Mouse (Mus musculus): ENCODE measurements at regions not wholly inside any gene's neighbourhood (a gene's known extent, or its start where the extent isn't known, plus 50 kb on each side); places are given as distances from the start of the nearest gene placed in this dataset.

DNA sequence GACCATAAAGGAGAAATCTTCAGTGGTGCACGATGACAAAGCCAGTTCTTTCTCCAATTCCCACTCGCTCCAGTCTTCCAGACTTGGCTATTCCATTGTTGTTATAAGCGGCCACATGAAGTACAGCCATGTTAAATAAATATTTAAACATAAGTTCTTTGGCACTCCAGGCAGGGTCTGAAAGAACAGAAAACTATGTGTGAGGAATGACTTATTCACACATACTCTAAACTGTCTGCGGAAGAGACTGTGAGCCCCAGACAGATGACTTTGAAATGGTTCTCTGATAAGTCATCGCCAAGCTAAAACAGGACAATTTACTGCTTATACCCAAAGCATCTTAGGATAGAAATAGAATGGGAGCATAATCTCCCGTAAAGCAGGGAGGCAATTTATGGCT, 377.2 kb upstream of the Tom1l1 start:
- TF ChIP-seq CTCF (IDR thresholded peaks at IDR 0.05; ENCODE audit: extremely low read depth, insufficient read depth, low read length) (no peak), POLR2A (IDR thresholded peaks at IDR 0.05; ENCODE audit: extremely low read depth, insufficient read depth, low read length) (no peak)
